Mouse (Mus musculus) thymus, adult 2 months (tissue): ENCODE data around the gene Itpr2. TPM values are rescaled to one million over a fixed set of nuclear protein-coding genes. Genes with fewer than 3 reads are reported as not detected.
A peak's percentile ranks its signal among the peaks of the same experiment; 100 is the strongest.

Experiments
- DNase-seq: peaks from one replicate; pipeline ENCODE4 v3.0.0; 2021
- H3K27ac ChIP-seq: fragments of 200-500 bp; 2 replicates; pipeline ENCODE4 v1.5.1; 2012; ENCODE audit warnings: low read length, control low read depth; ENCODE audit not compliant: control insufficient read depth, insufficient read depth
- H3K27me3 ChIP-seq: fragments of 200-500 bp; 2 replicates; pipeline ENCODE4 v1.6.1; 2012; ENCODE audit warnings: mild to moderate bottlenecking, low read length, moderate library complexity, mixed read lengths; ENCODE audit not compliant: control insufficient read depth, insufficient read depth
- H3K36me3 ChIP-seq: fragments of 200-500 bp; 2 replicates; pipeline ENCODE4 v1.6.1; 2012; ENCODE audit warnings: mild to moderate bottlenecking, low read length, moderate library complexity; ENCODE audit not compliant: control insufficient read depth, insufficient read depth
- H3K4me1 ChIP-seq: fragments of 200-500 bp; replicated peaks from 2 replicates; pipeline ENCODE4 v1.6.1; 2012; ENCODE audit warnings: low read length; ENCODE audit not compliant: control insufficient read depth, insufficient read depth
- H3K4me3 ChIP-seq: fragments of 200-500 bp; 2 replicates; pipeline ENCODE4 v1.5.1; 2012; ENCODE audit warnings: mild to moderate bottlenecking, low read length, control low read depth, moderate library complexity; ENCODE audit not compliant: control insufficient read depth, insufficient read depth
- CTCF ChIP-seq: fragments of 200-500 bp; IDR thresholded peaks from 2 replicates; pipeline ENCODE4 v1.5.1; 2012; ENCODE audit warnings: mild to moderate bottlenecking, control low read depth, low read length, moderate library complexity, borderline replicate concordance; ENCODE audit not compliant: control insufficient read depth, poor library complexity, insufficient read depth; ENCODE audit errors: extremely low read depth
- POLR2A ChIP-seq: fragments of 200-500 bp; IDR thresholded peaks from 2 replicates; pipeline ENCODE4 v1.6.1; 2012; ENCODE audit warnings: mild to moderate bottlenecking, low read length, control low read depth, moderate library complexity; ENCODE audit not compliant: control insufficient read depth, poor library complexity, insufficient read depth; ENCODE audit errors: extremely low read depth
- whole genome bisulfite sequencing: fragments of 180-500 bp; shearing (Covaris S2); methylation state at CpG from one replicate; pipeline ENCODE4 v1.1.7; 2018; 5-methylcytosine and 5-hydroxymethylcytosine counted together
- polyA plus RNA-seq: library from polyadenylated mRNA; depleted of rRNA; stranded (reverse); fragments of >200 nt; gene quantifications from 2 replicates; pipeline ENCODE4 v1.2.3, GENCODE M21; 2012

Gene Itpr2
- polyA plus RNA-seq, 1 experiment, result 60.3 TPM

- 93% methylated on average over 2 of the region's 2 CpGs for WGBS
- TF ChIP-seq POLR2A (no peak), CTCF (no peak)
- peaks cover 32% of the 10 kb centered on the region for H3K36me3 ChIP-seq
- no peaks in the 10 kb centered on the region for H3K27me3 ChIP-seq
- H3K27ac ChIP-seq, result no peak overlapping the region
- DNase-seq, result no peak
- H3K4me1 ChIP-seq, result peaks cover 62% of the 10 kb centered on the region
- H3K4me3 ChIP-seq, result no peak overlapping the region
Observed at GRCm38 (mm10) chr6:146416461-146416860, 85.6 kb downstream of the Itpr2 start.

GRCm38 (mm10) chr6:146414094-146414493 is 87.9 kb downstream of the Itpr2 start:
- H3K4me1 ChIP-seq, result peaks cover 59% of the 10 kb centered on the region
- H3K27ac ChIP-seq, result peak overlapping the region; percentile 57
- H3K27me3 ChIP-seq, result no peaks in the 10 kb centered on the region
- peak; percentile 45 for DNase-seq
- TF ChIP-seq POLR2A, result no peak
- TF ChIP-seq CTCF, result no peak
- peaks cover 41% of the 10 kb centered on the region for H3K36me3 ChIP-seq
- H3K4me3 ChIP-seq, result no peak overlapping the region
- 12% methylated on average over 7 of the region's 7 CpGs for WGBS

DNA sequence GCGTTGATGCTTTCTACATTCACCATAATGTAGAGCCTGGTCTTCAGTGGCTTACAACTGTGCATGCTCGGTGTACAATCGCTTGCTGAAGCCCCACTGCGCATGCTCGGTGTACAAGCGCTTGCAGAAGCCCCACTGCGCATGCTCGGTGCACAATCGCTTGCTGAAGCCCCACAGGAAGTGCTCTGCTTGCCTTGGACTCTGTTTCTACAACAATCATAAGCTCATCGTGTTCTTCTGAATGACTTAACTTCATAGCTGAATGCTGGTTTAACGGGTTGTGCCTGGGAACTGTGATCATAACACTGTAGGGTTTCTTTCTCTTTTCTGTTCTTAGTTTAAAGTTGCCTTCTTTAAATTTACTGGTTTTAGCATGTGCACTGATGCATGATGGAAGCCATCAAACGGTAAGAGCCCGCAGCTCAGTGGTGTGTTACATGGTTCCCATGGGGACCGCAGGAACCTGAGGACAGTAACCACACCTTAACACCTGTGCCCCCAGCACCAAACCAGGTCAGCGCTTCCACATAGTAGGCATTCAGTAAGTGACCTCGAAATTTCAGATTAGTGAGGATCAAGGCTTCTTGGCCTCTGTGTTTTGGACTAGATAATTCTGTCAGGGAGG is 90.5 kb downstream of the Itpr2 start:
- Histone ChIP-seq H3K27ac (no peak overlapping the region), H3K36me3 (peaks cover 37% of the 10 kb centered on the region), H3K27me3 (no peaks in the 10 kb centered on the region), H3K4me3 (no peak overlapping the region), H3K4me1 (peaks cover 50% of the 10 kb centered on the region)
- TF ChIP-seq CTCF (no peak), POLR2A (no peak)
- 75% methylated on average over 16 of the region's 16 CpGs for WGBS
- no peak for DNase-seq

- H3K36me3 ChIP-seq, result peaks cover 29% of the 10 kb centered on the region
- no peaks in the 10 kb centered on the region for H3K27me3 ChIP-seq
- no peak overlapping the region for H3K4me3 ChIP-seq
- 84% methylated on average over 6 of the region's 6 CpGs for WGBS
- peaks cover 44% of the 10 kb centered on the region for H3K4me1 ChIP-seq
- peak overlapping the region; percentile 5; the same call in 1 of the 2 replicates for H3K27ac ChIP-seq
- TF ChIP-seq POLR2A, result no peak
- DNase-seq, result no peak
Observed at GRCm38 (mm10) chr6:146410427-146410810, 91.6 kb downstream of the Itpr2 start.

DNA sequence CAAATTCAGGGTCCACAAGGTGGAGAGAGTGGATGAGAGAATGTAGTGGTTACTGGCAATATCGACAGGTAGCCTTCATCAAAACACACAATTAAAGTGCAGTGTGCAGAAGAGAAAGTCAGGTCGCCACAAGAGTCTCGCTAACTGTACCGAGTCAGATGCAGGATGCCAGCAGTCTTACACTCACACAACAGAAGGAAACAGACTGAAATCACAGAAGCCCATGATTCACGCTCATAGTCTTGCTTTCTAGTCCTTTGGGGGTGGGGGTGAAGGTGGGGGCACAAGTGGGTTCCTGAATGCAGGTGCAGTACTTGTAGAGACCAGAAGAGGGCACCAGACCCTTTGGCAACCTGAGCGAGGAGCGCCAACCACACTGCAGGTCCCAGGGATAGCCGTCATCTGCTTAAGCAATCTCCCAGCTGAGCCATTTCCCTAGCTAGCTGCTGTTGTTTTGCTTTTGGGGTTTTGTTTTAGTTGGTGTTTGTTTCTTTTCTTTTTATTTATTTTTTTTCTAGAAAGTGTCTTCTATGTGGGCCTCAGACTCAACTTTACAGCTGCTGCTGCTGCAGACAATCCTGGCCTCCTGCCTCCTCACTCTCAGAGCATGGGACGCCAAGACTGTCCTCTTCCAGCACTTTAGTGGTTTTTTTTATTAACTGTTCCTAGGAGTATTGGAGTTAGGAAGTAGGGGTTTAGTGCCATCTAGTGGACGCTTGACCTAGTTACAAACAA is 92.2 kb downstream of the Itpr2 start:
- WGBS, result 31% methylated on average over 10 of the region's 10 CpGs
- DNase-seq, result peak; percentile 81
- peak overlapping the region; percentile 72; the same call in 1 of the 2 replicates for H3K27ac ChIP-seq
- peaks cover 42% of the 10 kb centered on the region for H3K4me1 ChIP-seq
- no peaks in the 10 kb centered on the region for H3K27me3 ChIP-seq
- peaks cover 27% of the 10 kb centered on the region for H3K36me3 ChIP-seq
- peak; percentile 80 for TF ChIP-seq CTCF
- TF ChIP-seq POLR2A, result no peak
- no peak overlapping the region for H3K4me3 ChIP-seq

GRCm38 (mm10) chr6:146405380-146405779 is 96.6 kb downstream of the Itpr2 start:
- DNase-seq, result peak; percentile 57
- TF ChIP-seq CTCF (peak; percentile 73; the same call in 1 of the 2 replicates), POLR2A (no peak)
- Histone ChIP-seq H3K4me1 (peaks cover 3% of the 10 kb centered on the region; the same call in 1 of the 2 replicates), H3K4me3 (no peak overlapping the region), H3K27ac (no peak overlapping the region), H3K27me3 (no peaks in the 10 kb centered on the region), H3K36me3 (peaks cover 29% of the 10 kb centered on the region)
- 52% methylated on average over 6 of the region's 6 CpGs for WGBS

DNA sequence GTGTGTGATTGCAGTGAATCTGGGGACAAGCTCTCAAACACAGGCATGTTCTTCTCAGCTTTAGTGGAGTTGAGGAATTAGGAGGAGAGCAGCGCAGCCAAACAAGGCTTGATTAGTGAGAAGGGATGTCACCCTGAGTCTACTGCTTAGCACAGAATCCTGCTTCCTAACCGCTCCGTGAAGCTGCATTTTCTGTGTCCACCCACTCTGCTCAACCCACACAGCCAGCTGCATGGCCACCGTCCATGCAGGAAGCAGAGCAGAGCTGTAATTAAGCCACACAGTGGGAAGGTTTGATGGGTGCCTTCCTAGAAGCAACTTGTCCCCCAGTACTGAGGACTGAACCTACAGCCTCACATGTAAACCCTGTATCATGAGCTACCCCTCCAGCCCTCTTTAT is 97.1 kb downstream of the Itpr2 start:
- Histone ChIP-seq H3K4me3 (no peak overlapping the region), H3K36me3 (peaks cover 29% of the 10 kb centered on the region), H3K27ac (no peak overlapping the region), H3K4me1 (no peaks in the 10 kb centered on the region), H3K27me3 (no peaks in the 10 kb centered on the region)
- no peak for DNase-seq
- 94% methylated on average over 4 of the region's 4 CpGs for WGBS
- TF ChIP-seq POLR2A (no peak), CTCF (no peak)
